Comparison of ENCODE assay signal across 20 mouse cellular contexts in genomic region chr12:25516738-25517137, GRCm38 (mm10).
DNase-seq lines count a peak whose midpoint lies in the region; ATAC-seq and TF ChIP-seq lines count a peak whose summit lies in the region.
"Had no signal": no experiment of that assay in that cellular context is flagged by ENCODE, and none has a peak within 500 bp of the region (broad histone marks: within the 10 kb centered on the region; RNA-seq: fewer than 3 reads in every experiment).

No protein-coding gene starts in this region.

- no peaks in the 10 kb centered on the region for H3K4me1 ChIP-seq in lung, adult 2 months (ENCODE audit: control insufficient read depth, insufficient read depth, low read length)
- H3K4me1 ChIP-seq: embryonic facial prominence, embryonic 15.5 days; forebrain, embryonic 10.5 days; heart, embryonic 15.5 days; hindbrain, embryonic 13.5 days had no signal

- TF ChIP-seq POLR2A in lung, adult 2 months (IDR thresholded peaks at IDR 0.05; ENCODE audit: borderline replicate concordance, extremely low read depth, low read depth, low read length): no peak

- no peak overlapping the region for H3K4me3 ChIP-seq in lung, adult 2 months (replicated peaks; ENCODE audit: extremely low read depth, low read depth, low read length)
- H3K4me3 ChIP-seq: embryonic facial prominence, embryonic 15.5 days; erythroblast, embryonic 14.5 days; forebrain, embryonic 10.5 days; gastrocnemius, adult 2 months; heart, embryonic 15.5 days; hindbrain, embryonic 13.5 days had no signal

- TF ChIP-seq CTCF in lung, adult 2 months (IDR thresholded peaks at IDR 0.05; ENCODE audit: insufficient read depth, low read length): no peak

- WGBS in lung, adult 2 months: 47% methylated on average over 2 of the region's 2 CpGs

- DNase-seq in layer of hippocampus, adult 9-11 months: peak; percentile 16
- DNase-seq in layer of hippocampus, adult 18-20 months (ENCODE audit: low spot score in 2 of 2): no peak
- DNase-seq in lung, postnatal 36 days: peak; percentile 32
- no peak for DNase-seq in lung, adult 2 months
- no peak for DNase-seq in testis, postnatal 14 days (ENCODE audit: low spot score)
- no peak for DNase-seq in left cerebral cortex, adult 18-20 months (ENCODE audit: low spot score in 2 of 2)
- DNase-seq: adrenal gland, postnatal 14 days; cerebellum, adult 18-20 months; embryo, embryonic 11 days; gastrocnemius, adult 2 months; gastrocnemius, postnatal 25 days; heart, adult 18-20 months; heart, postnatal 14 days had no signal

- peak; percentile 92 for ATAC-seq in monocyte, adult 5-6 weeks (replicated peaks; ENCODE audit: insufficient number of reproducible peaks, low FRiP score, low TSS enrichment, poor library complexity, severe bottlenecking)
- ATAC-seq: forebrain, embryonic 14.5 days had no signal

Comparison
In these comparisons a context has a peak if more than half of its experiments do, and no peak if none do; other contexts are left out.
1. DNase-seq: peak in layer of hippocampus, adult 9-11 months (single experiment) and lung, postnatal 36 days (single experiment); none in layer of hippocampus, adult 18-20 months (0 of 2), lung, adult 2 months (single experiment), testis, postnatal 14 days (single experiment) and left cerebral cortex, adult 18-20 months (0 of 2).